Mouse (Mus musculus): Measurements from ENCODE around the gene Aspn.
"Not testable (repeated sequence)": the region's sequence is repeated elsewhere in the genome, so short reads cannot be mapped to it uniquely, and the experiment has no call there.

Gene Aspn

DNA sequence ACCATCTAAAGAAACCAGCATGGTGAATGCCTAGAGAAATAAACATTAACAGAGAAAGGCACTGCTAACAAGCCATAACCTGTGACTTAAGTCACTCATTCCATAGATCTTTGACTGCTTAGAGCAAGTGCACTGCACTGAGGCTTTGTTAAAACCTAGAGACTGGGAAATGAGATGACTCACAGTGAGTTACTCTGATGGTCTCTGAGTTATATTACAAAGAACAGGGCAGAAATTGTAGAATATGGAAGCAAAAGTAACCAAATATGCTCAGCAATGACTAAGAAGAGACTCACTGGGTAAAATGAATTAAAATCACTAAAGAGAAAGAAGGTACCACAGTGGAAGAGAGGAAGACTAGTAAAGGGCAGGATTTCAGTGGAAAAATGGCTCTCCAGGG is 39.6 kb downstream of the Aspn start:
- no peak for DNase-seq (ENCODE audit: low read depth in 1 of 2, low spot score in 2 of 2)

DNA sequence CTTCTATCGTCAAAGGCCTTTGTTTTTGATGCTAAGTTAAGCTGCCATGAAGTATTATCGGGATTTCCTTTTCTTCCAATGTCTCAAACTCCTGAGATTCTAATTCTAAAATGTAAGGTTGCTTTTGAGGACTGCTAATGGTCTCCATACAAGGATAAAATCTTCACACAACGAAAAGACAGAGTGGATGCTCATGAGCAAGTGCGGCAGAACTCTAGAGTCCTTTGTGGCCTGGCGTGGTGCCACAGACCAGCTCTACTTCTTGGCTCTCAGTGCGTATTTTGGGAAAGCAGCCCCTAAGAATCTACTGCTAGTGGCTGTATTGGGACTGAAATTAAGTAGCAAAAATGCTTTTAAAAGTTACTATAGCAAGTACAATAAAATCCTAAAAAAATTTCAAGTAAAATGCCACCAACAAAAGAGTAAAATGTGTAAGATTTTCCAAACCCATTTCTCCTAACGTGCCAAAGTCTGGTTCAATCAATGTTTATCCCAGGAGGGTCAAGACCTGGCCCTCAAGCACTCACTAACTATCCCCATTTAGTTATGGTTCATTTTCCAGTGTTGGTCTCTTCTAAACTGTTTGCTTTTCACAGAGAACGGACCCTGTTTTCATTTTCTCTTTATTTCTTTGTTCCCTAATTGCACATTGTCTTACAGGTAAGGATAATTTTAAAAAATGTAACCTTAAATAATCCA is 40.2 kb downstream of the Aspn start:
- no peak for DNase-seq (ENCODE audit: low read depth in 1 of 2, low spot score in 2 of 2)

DNA sequence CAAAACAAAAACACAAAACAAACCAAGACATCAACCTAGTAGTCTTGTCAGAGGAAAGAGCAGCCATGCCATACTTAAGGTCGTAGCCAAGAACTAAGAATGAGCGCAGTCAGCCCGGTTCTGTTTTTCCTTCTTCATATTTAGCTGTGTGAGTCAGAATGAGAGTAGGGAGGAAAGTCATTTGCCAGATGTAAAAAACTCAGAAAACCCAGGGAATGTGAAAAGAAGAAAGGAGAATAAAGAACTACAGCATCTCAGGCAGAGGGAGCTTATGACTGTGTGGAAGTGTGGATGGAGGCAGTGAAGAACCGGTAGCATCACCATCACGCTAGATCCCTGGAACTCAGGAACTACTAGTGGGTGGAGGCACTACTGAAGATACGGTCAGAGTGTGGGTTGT is 41.8 kb downstream of the Aspn start:
- DNase-seq (ENCODE audit: low read depth in 1 of 2, low spot score in 2 of 2), result no peak

DNA sequence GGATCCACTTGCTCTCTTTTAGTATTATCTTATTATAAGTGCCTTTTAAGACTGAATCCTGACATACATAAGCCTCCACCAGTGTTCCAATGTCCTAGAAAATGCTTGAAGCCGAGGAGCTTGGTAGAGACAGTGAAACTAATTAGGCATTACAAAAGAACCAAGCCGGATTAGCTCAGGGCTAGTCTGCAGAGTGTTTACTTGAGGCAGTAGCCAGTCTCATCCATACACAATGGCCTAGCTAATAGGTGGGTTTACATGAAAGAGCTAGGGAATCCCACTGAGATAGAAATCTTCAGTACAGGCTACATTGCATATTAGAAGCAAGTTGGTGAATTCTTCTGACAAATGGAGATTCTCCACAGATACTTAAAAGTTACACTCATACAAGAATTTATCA is 58.3 kb downstream of the Aspn start:
- DNase-seq (ENCODE audit: low read depth in 1 of 2, low spot score in 2 of 2), result not testable (repeated sequence)

DNA sequence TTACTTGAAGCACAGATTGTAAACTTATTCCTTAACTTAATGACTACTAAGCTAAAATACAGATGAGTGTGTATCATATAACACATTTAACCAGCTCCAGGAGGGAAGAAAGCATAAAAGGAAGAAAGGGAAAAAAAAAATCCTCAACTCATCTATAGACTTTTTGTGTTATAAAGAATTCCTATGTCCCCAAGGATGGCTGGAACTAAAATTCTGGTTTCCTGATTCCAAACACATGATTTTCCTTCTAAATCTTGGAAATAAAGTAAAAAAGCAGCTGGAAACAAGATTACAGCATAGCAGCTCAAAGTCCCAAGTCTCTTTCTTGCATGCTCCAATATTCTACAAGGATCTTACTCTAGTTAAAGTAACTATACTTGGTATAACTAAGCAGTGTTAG is 59.4 kb downstream of the Aspn start:
- DNase-seq (ENCODE audit: low read depth in 1 of 2, low spot score in 2 of 2), result no peak

DNA sequence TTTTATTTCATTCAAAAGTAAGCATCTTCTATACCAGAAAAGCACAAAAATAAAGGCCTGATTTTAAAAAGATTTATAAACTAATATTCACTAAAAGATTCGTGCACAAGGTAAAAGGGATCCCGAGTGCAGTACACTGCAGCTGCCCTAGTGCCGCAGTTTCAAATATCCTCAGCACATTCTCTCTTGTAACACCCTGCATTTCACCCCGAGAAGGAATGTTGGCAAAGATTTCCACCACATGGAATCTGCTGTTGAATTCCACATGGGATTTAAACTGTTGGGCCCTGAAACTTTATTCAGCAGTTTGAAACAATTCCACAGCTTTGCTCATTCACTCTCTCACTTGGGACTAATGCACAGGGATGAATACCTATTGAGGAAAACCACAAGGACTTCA is 63.5 kb downstream of the Aspn start, which contains the start of gene Ogn:
Gene Ogn, plus strand, starts transcription at position 333 of the 400 bp plus-strand sequence.
- DNase-seq (ENCODE audit: low read depth in 1 of 2, low spot score in 2 of 2), result no peak

DNA sequence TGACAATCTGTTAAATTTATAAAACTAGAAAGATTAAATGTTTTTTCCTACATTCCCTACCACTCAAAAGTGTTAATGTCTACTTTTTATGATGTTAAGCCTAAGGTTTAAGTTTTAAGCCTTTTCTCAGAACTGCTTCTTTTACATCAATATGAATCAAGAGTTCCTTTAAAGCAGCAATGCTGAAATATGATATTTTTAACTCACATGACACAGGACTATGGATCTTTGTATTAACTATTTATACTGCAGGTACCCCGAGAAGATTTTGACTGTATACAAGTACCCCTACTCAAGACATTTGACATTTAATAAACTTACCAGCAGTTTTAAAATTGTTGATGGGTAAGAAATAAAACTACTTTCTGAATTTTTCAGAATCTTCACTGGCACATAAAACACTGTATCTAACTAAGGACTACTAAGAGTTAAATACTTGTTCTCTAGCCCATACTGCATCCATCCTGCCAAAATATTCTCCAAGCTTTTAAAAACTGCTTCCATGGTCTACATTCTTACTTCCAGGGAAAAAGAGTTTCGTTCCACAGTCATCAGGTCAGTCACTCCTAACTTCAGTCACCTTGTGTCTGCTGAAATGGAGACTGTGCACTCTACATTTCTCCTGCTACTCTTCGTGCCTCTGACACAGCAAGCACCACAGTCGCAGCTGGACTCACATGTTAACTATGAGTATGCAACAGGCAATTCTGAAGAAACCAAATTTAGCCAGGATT is 64.5 kb downstream of the Aspn start:
- no peak for DNase-seq (ENCODE audit: low read depth in 1 of 2, low spot score in 2 of 2)

DNA sequence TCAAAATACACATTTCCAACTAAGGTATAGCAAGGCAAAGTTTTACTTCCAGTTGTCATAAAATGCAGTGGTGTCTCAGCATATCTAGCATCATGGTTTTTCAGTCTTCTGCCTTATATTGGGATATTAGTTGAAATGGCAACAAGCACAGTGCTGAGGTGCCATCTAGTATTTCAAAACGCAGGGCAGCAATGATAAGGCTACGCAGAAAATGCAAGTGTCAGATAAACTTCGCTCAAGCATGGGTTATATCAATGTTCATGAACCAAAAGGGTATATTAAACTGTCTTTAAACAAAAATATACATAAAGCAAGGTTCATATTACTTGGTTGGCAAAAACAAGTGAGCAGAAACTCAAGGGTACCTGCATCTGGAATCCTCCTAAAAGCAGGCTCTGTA is 72.8 kb downstream of the Aspn start:
- DNase-seq (ENCODE audit: low read depth in 1 of 2, low spot score in 2 of 2), result no peak

All from monocyte, adult 2 months (primary cell).